Mouse (Mus musculus) heart, embryonic 15.5 days (tissue): ENCODE measurements around the gene Samt4. TPM values are rescaled to one million over a fixed set of nuclear protein-coding genes. Genes with fewer than 3 reads are reported as not detected.
"Not testable (repeated sequence)": the region's sequence is repeated elsewhere in the genome, so short reads cannot be mapped to it uniquely, and the experiment has no call there.

Experiments
- ATAC-seq: fragments of 200-750 bp; cut with Nextera tagmentation; replicated peaks from 2 replicates; pipeline ENCODE4 v1.8.0; 2017; ENCODE audit warnings: low read depth, moderate TSS enrichment; ENCODE audit not compliant: insufficient number of reproducible peaks, insufficient read depth, low FRiP score
- H3K27ac ChIP-seq: fragments of 300-500 bp; sonication (generic); 2 replicates; pipeline ENCODE4 v1.5.1; 2015; ENCODE audit warnings: mild to moderate bottlenecking, inconsistent platforms
- H3K27me3 ChIP-seq: fragments of 300-500 bp; sonication (generic); 2 replicates; pipeline ENCODE4 v1.6.1; 2015; ENCODE audit warnings: inconsistent platforms
- H3K36me3 ChIP-seq: fragments of 300-500 bp; sonication (generic); 2 replicates; pipeline ENCODE4 v1.6.1; 2015; ENCODE audit warnings: mild to moderate bottlenecking, inconsistent platforms
- H3K4me1 ChIP-seq: fragments of 300-500 bp; sonication (generic); replicated peaks from 2 replicates; pipeline ENCODE4 v1.6.1; 2015; ENCODE audit warnings: inconsistent platforms
- H3K4me2 ChIP-seq: fragments of 300-500 bp; sonication (generic); 2 replicates; pipeline ENCODE4 v1.6.1; 2015; ENCODE audit warnings: inconsistent platforms, mild to moderate bottlenecking, moderate library complexity
- H3K4me3 ChIP-seq: fragments of 300-500 bp; sonication (generic); 2 replicates; pipeline ENCODE4 v1.5.1; 2015; ENCODE audit warnings: mild to moderate bottlenecking, inconsistent platforms
- H3K9ac ChIP-seq: fragments of 300-500 bp; sonication (generic); 2 replicates; pipeline ENCODE4 v1.6.1; 2015; ENCODE audit warnings: mild to moderate bottlenecking, inconsistent platforms
- H3K9me3 ChIP-seq: fragments of 300-500 bp; sonication (generic); replicated peaks from 2 replicates; pipeline ENCODE4 v1.6.1; 2016; ENCODE audit warnings: inconsistent platforms
- WGBS: fragments of 180-500 bp; shearing (Covaris S2); methylation state at CpG from one replicate; pipeline ENCODE4 v1.1.7; 2015; ENCODE audit warnings: mixed read lengths; 5-methylcytosine and 5-hydroxymethylcytosine counted together
- polyA plus RNA-seq: library from polyadenylated mRNA; unstranded; fragments of >200 nt; fragmentation: Nextera tagmentation; extraction: Ambion mirVana; gene quantifications from 2 replicates; pipeline ENCODE4 v1.2.1, GENCODE M21; 2015

Samt4 gene
- polyA plus RNA-seq = not detected in 2 replicates

GRCm38 (mm10) chrX:154481702-154482101, at the start of gene Samt4:
Samt4 (plus strand) TSS chrX:154482002.
- Histone ChIP-seq H3K4me2 (no peak within 1 kb of the TSS), H3K36me3 (no peaks in the 10 kb centered on the region), H3K9me3 (no peaks in the 10 kb centered on the region), H3K27ac (no peak within 1 kb of the TSS), H3K9ac (no peak within 1 kb of the TSS), H3K4me1 (no peaks in the 10 kb centered on the region), H3K27me3 (no peaks in the 10 kb centered on the region), H3K4me3 (no peak within 1 kb of the TSS)
- no peak for ATAC-seq

- H3K4me3 ChIP-seq, H3K4me1 ChIP-seq, H3K9ac ChIP-seq, H3K27me3 ChIP-seq, H3K4me2 ChIP-seq, H3K27ac ChIP-seq, ATAC-seq, H3K36me3 ChIP-seq, H3K9me3 ChIP-seq: not testable (repeated sequence)
Observed at GRCm38 (mm10) chrX:154443696-154444095, 38.1 kb upstream of the Samt4 start.

- not testable (repeated sequence) for H3K9ac ChIP-seq, H3K27me3 ChIP-seq, H3K36me3 ChIP-seq, H3K4me1 ChIP-seq, H3K4me3 ChIP-seq, H3K4me2 ChIP-seq, H3K27ac ChIP-seq, ATAC-seq, H3K9me3 ChIP-seq
- 58% methylated on average over 3 of the region's 3 CpGs for whole genome bisulfite sequencing
Observed at GRCm38 (mm10) chrX:154468386-154468785, 13.4 kb upstream of the Samt4 start.

Other genes with a start within 250 kb of the Samt4 start
- not detected in 2 replicates for gene 4930524N10Rik, start 138.6 kb upstream of the Samt4 start, polyA plus RNA-seq
- not detected in 2 replicates for gene Samt2, start 97.4 kb downstream of the Samt4 start, polyA plus RNA-seq